Mouse (Mus musculus): ENCODE data around the gene Olfr52. TPM values are rescaled to one million over a fixed set of nuclear protein-coding genes. Genes with fewer than 3 reads are reported as not detected.

Gene Olfr52
- polyA plus RNA-seq, 1 experiment from 2014 or later = not detected

DNA sequence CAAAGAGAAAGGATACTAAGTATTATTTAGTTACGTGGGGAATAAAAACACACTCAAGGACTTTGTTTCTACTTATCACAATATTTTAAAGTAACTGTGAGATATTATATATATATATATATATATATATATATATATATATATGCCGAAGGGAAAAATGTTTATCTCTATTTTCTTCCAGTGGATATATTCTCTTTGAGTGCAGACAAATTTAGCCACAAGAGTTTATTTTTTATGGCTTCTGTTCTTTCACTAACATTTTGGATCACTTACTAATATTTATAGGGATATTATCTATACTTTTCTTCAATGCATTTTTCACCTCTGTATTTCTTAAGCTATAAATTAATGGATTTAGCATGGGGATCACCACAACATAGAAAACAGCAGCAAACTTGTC lies 23.7 kb downstream of the Olfr52 start, which contains the start of gene Olfr1042:
Gene Olfr1042, minus strand, starts transcription at position 101 of the 400 bp plus-strand sequence.
- Histone ChIP-seq H3K27me3 (ENCODE audit: control insufficient read depth, insufficient read depth, low read length) (no peaks in the 10 kb centered on the region), H3K9me3 (ENCODE audit: control insufficient read depth, low read length) (no peaks in the 10 kb centered on the region), H3K4me1 (ENCODE audit: control insufficient read depth, insufficient read depth, low read length) (no peaks in the 10 kb centered on the region), H3K4me2 (ENCODE audit: low read depth) (no peak within 1 kb of the TSS), H3K36me3 (ENCODE audit: control insufficient read depth, insufficient read depth, low read length) (no peaks in the 10 kb centered on the region), H3K9ac (ENCODE audit: low read length) (no peak within 1 kb of the TSS), H3K4me3 (ENCODE audit: low read depth, low read length) (no peak within 1 kb of the TSS), H3K27ac (ENCODE audit: low read depth, low read length) (no peak within 1 kb of the TSS)
- DNase-seq (ENCODE audit: low spot score) (no peak), ATAC-seq (ENCODE audit: insufficient read depth, low FRiP score, low TSS enrichment) (no peak)
- WGBS = 92% methylated on average over 2 of the region's 2 CpGs

- Histone ChIP-seq H3K4me2 (ENCODE audit: low read depth) (no peak within 1 kb of the TSS), H3K4me1 (ENCODE audit: control insufficient read depth, insufficient read depth, low read length) (no peaks in the 10 kb centered on the region), H3K4me3 (ENCODE audit: low read depth, low read length) (no peak within 1 kb of the TSS), H3K27me3 (ENCODE audit: control insufficient read depth, insufficient read depth, low read length) (no peaks in the 10 kb centered on the region), H3K9ac (ENCODE audit: low read length) (no peak within 1 kb of the TSS), H3K36me3 (ENCODE audit: control insufficient read depth, insufficient read depth, low read length) (no peaks in the 10 kb centered on the region), H3K27ac (ENCODE audit: low read depth, low read length) (no peak within 1 kb of the TSS), H3K9me3 (ENCODE audit: control insufficient read depth, low read length) (no peaks in the 10 kb centered on the region)
- no peak for ATAC-seq (ENCODE audit: insufficient read depth, low FRiP score, low TSS enrichment)
- DNase-seq (ENCODE audit: low spot score) = no peak
- 91% methylated on average over 1 of the region's 1 CpGs for WGBS
These were observed 38.9 kb downstream of the Olfr52 start, which contains the start of gene Olfr1040 for GRCm38 (mm10) chr2:86146632-86147031. Gene Olfr1040, minus strand, starts transcription at chr2:86146732.

DNA sequence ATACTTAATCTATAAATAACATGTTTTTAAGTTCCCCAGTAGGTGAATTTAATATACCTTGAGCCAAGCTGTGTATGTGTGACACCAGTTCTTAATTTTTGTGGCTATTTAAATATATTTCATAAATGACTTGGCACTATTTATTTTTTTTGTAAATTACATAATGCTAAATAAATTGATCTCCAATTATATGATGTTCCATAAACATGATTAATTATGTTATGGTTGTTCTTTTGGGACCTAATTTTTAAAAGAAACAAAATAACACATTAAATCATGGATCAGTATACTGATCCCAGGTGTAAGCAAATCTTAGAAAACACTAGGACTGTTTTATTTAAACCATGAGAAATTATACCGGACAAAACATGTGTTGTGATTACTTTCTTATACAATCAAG lies 49.7 kb downstream of the Olfr52 start, which contains the start of gene Olfr1039:
Gene Olfr1039, minus strand, starts transcription at position 101 of the 400 bp plus-strand sequence.
- no peak within 1 kb of the TSS for H3K4me2 ChIP-seq (ENCODE audit: low read depth)
- no peaks in the 10 kb centered on the region for H3K36me3 ChIP-seq (ENCODE audit: control insufficient read depth, insufficient read depth, low read length)
- no peaks in the 10 kb centered on the region for H3K4me1 ChIP-seq (ENCODE audit: control insufficient read depth, insufficient read depth, low read length)
- H3K27ac ChIP-seq (ENCODE audit: low read depth, low read length) = no peak within 1 kb of the TSS
- no peak within 1 kb of the TSS for H3K4me3 ChIP-seq (ENCODE audit: low read depth, low read length)
- WGBS = 91% methylated on average over 1 of the region's 1 CpGs
- H3K9me3 ChIP-seq (ENCODE audit: control insufficient read depth, low read length) = no peaks in the 10 kb centered on the region
- no peak within 1 kb of the TSS for H3K9ac ChIP-seq (ENCODE audit: low read length)
- ATAC-seq (ENCODE audit: insufficient read depth, low FRiP score, low TSS enrichment) (no peak), DNase-seq (ENCODE audit: low spot score) (no peak)
- H3K27me3 ChIP-seq (ENCODE audit: control insufficient read depth, insufficient read depth, low read length) = no peaks in the 10 kb centered on the region

Other genes starting within 250 kb of the Olfr52 start
- not detected in 2 replicates for gene Olfr1028, start 235.2 kb downstream of the Olfr52 start, polyA plus RNA-seq (2014; fragmentation: Nextera tagmentation; extraction: Ambion mirVana)
- gene Olfr1029, start 211.8 kb downstream of the Olfr52 start, polyA plus RNA-seq (2014; fragmentation: Nextera tagmentation; extraction: Ambion mirVana) = not detected in 2 replicates
- not detected in 2 replicates for gene Olfr1030, start 206.4 kb downstream of the Olfr52 start, polyA plus RNA-seq (2014; fragmentation: Nextera tagmentation; extraction: Ambion mirVana)
- not detected in 2 replicates for gene Olfr1031, start 195.4 kb downstream of the Olfr52 start, polyA plus RNA-seq (2014; fragmentation: Nextera tagmentation; extraction: Ambion mirVana)
- not detected in 2 replicates for gene Olfr1032, start 180.1 kb downstream of the Olfr52 start, polyA plus RNA-seq (2014; fragmentation: Nextera tagmentation; extraction: Ambion mirVana)
- gene Olfr1033, start 165.1 kb downstream of the Olfr52 start, polyA plus RNA-seq (2014; fragmentation: Nextera tagmentation; extraction: Ambion mirVana) = not detected in 2 replicates
- gene Olfr1034, start 139.8 kb downstream of the Olfr52 start, polyA plus RNA-seq (2014; fragmentation: Nextera tagmentation; extraction: Ambion mirVana) = not detected in 2 replicates
- not detected in 2 replicates for gene Olfr1036, start 111.7 kb downstream of the Olfr52 start, polyA plus RNA-seq (2014; fragmentation: Nextera tagmentation; extraction: Ambion mirVana)
- not detected in 2 replicates for gene Olfr1037, start 98.3 kb downstream of the Olfr52 start, polyA plus RNA-seq (2014; fragmentation: Nextera tagmentation; extraction: Ambion mirVana)
- not detected in 2 replicates for gene Olfr1039, start 49.8 kb downstream of the Olfr52 start, polyA plus RNA-seq (2014; fragmentation: Nextera tagmentation; extraction: Ambion mirVana)
- not detected in 2 replicates for gene Olfr1040, start 39.0 kb downstream of the Olfr52 start, polyA plus RNA-seq (2014; fragmentation: Nextera tagmentation; extraction: Ambion mirVana)
- not detected in 2 replicates for gene Olfr1042, start 23.8 kb downstream of the Olfr52 start, polyA plus RNA-seq (2014; fragmentation: Nextera tagmentation; extraction: Ambion mirVana)
- gene Olfr1043, start 18.2 kb downstream of the Olfr52 start, polyA plus RNA-seq (2014; fragmentation: Nextera tagmentation; extraction: Ambion mirVana) = not detected in 2 replicates
- gene Olfr1044, start 7.9 kb downstream of the Olfr52 start, polyA plus RNA-seq (2014; fragmentation: Nextera tagmentation; extraction: Ambion mirVana) = not detected in 2 replicates
- not detected in 2 replicates for gene Olfr1045, start 17.3 kb upstream of the Olfr52 start, polyA plus RNA-seq (2014; fragmentation: Nextera tagmentation; extraction: Ambion mirVana)
- not detected in 2 replicates for gene Olfr1046, start 33.6 kb upstream of the Olfr52 start, polyA plus RNA-seq (2014; fragmentation: Nextera tagmentation; extraction: Ambion mirVana)
- gene Olfr1047, start 45.7 kb upstream of the Olfr52 start, polyA plus RNA-seq (2014; fragmentation: Nextera tagmentation; extraction: Ambion mirVana) = not detected in 2 replicates
- gene Olfr1048, start 54.6 kb upstream of the Olfr52 start, polyA plus RNA-seq (2014; fragmentation: Nextera tagmentation; extraction: Ambion mirVana) = not detected in 2 replicates
- not detected in 2 replicates for gene Olfr1049, start 72.6 kb upstream of the Olfr52 start, polyA plus RNA-seq (2014; fragmentation: Nextera tagmentation; extraction: Ambion mirVana)
- not detected in 2 replicates for gene Olfr1051, start 93.4 kb upstream of the Olfr52 start, polyA plus RNA-seq (2014; fragmentation: Nextera tagmentation; extraction: Ambion mirVana)
- gene Olfr1052, start 106.8 kb upstream of the Olfr52 start, polyA plus RNA-seq (2014; fragmentation: Nextera tagmentation; extraction: Ambion mirVana) = not detected in 2 replicates
- not detected in 2 replicates for gene Olfr1053, start 129.6 kb upstream of the Olfr52 start, polyA plus RNA-seq (2014; fragmentation: Nextera tagmentation; extraction: Ambion mirVana)
- not detected in 2 replicates for gene Olfr1054, start 149.8 kb upstream of the Olfr52 start, polyA plus RNA-seq (2014; fragmentation: Nextera tagmentation; extraction: Ambion mirVana)
- not detected in 2 replicates for gene Olfr1055, start 164.6 kb upstream of the Olfr52 start, polyA plus RNA-seq (2014; fragmentation: Nextera tagmentation; extraction: Ambion mirVana)
- gene Olfr1056, start 176.8 kb upstream of the Olfr52 start, polyA plus RNA-seq (2014; fragmentation: Nextera tagmentation; extraction: Ambion mirVana) = not detected in 2 replicates
- not detected in 2 replicates for gene Olfr1057, start 192.7 kb upstream of the Olfr52 start, polyA plus RNA-seq (2014; fragmentation: Nextera tagmentation; extraction: Ambion mirVana)
- gene Olfr1058, start 202.9 kb upstream of the Olfr52 start, polyA plus RNA-seq (2014; fragmentation: Nextera tagmentation; extraction: Ambion mirVana) = not detected in 2 replicates
- gene Olfr1061, start 228.4 kb upstream of the Olfr52 start, polyA plus RNA-seq (2014; fragmentation: Nextera tagmentation; extraction: Ambion mirVana) = not detected in 2 replicates
- gene Olfr1062, start 241.1 kb upstream of the Olfr52 start, polyA plus RNA-seq (2014; fragmentation: Nextera tagmentation; extraction: Ambion mirVana) = not detected in 2 replicates